Mouse (Mus musculus) C2C12 (cell line): ENCODE data around the gene Csf2rb2.
A peak's percentile ranks its signal among the peaks of the same experiment; 100 is the strongest.

ENCODE experiments used
- CEBPB ChIP-seq: IDR thresholded peaks from one replicate; pipeline ENCODE4 v1.6.1; 2011; ENCODE audit warnings: low read depth, mild to moderate bottlenecking, control low read depth, moderate library complexity
- CTCF ChIP-seq: IDR thresholded peaks from one replicate; pipeline ENCODE4 v1.5.1; 2011; ENCODE audit not compliant: control insufficient read depth, insufficient read depth, insufficient read length
- FOSL1 ChIP-seq: IDR thresholded peaks from one replicate; pipeline ENCODE4 v1.8.0; 2011; ENCODE audit warnings: mild to moderate bottlenecking, low read length; ENCODE audit not compliant: poor library complexity, insufficient read depth, severe bottlenecking
- MAX ChIP-seq: IDR thresholded peaks from one replicate; pipeline ENCODE4 v1.6.1; 2011; ENCODE audit warnings: mild to moderate bottlenecking, control low read depth
- MYOD1 ChIP-seq: IDR thresholded peaks from one replicate; pipeline ENCODE4 v1.6.1; 2011; ENCODE audit warnings: low read depth; ENCODE audit not compliant: control insufficient read depth, insufficient read length
- USF1 ChIP-seq: IDR thresholded peaks from one replicate; pipeline ENCODE4 v1.6.1; 2011; ENCODE audit warnings: low read depth, mild to moderate bottlenecking, control low read depth, moderate library complexity

DNA sequence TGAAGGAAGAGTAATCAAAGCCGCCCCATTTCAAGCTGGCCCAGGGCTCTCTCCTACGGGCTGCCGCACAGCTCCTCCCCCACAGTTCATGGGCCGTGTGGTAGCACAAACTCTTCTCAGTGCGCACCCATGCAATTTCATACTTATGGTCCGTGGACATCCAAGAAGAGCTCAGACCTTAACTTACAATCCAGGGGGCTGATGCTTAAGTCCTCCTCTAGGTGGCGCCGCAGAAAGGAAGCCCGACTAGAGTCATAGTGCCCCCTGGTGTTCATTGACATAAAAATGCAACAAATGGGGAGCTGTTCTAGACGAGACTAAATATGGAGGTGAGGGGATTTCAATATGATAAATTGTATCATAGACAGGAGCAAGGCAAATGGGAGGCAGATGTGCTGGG is 66.1 kb downstream of the Csf2rb2 start:
- TF ChIP-seq CTCF (peak; percentile 91), CEBPB (no peak), USF1 (no peak), FOSL1 (no peak), MYOD1 (no peak), MAX (no peak)
